Mouse (Mus musculus): ENCODE results near the gene Col5a3. TPM values are rescaled to one million over a fixed set of nuclear protein-coding genes. Genes with fewer than 3 reads are reported as not detected.
A peak's percentile ranks its signal among the peaks of the same experiment; 100 is the strongest.

Col5a3 gene
- total RNA-seq, 2 experiments from 2014 or later, result 55.2 to 69.0 TPM

- intact Hi-C loops (cut with DNase I; ENCODE audit: low total_unique reads), result no loop called here
- DNase-seq, result peak; percentile 73
Observed at GRCm38 (mm10) chr9:20757087-20757955, 57.5 kb downstream of the Col5a3 start.

- intact Hi-C loops (cut with DNase I; ENCODE audit: low total_unique reads), result no loop called here
- DNase-seq, result no peak
Observed at GRCm38 (mm10) chr9:20756081-20756700, 58.7 kb downstream of the Col5a3 start.

GRCm38 (mm10) chr9:20754335-20754734, 60.5 kb downstream of the Col5a3 start:
- intact Hi-C loops (cut with DNase I; ENCODE audit: low total_unique reads), result no loop called here

GRCm38 (mm10) chr9:20751477-20752029, 63.3 kb downstream of the Col5a3 start:
- intact Hi-C loops (cut with DNase I; ENCODE audit: low total_unique reads), result no loop called here

More at GRCm38 (mm10) chr9:20754335-20754734, 60.5 kb downstream of the Col5a3 start:
- no peak for DNase-seq

DNA sequence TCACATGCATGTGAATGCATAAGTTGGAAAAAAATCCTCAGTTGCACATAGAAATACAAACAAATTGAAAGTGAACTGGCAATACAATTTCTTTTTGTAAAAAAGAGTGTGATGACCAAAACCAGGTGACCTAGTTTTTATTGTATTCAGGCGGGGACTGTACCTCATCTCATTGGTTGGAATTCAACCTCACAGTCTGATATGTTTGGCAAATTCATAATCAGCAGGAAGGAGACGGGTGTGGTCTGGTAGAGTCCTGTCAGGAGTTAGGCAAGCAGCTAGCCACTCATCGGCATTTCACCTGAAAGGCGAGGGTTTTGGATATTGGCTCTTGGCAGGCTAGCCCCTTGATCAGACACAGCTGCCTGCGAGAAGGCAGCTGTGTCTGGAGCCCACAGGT, 65.7 kb downstream of the Col5a3 start:
- no peak for DNase-seq
- intact Hi-C loops (cut with DNase I; ENCODE audit: low total_unique reads), result no loop called here

More at GRCm38 (mm10) chr9:20751477-20752029, 63.3 kb downstream of the Col5a3 start:
- no peak for DNase-seq

DNA sequence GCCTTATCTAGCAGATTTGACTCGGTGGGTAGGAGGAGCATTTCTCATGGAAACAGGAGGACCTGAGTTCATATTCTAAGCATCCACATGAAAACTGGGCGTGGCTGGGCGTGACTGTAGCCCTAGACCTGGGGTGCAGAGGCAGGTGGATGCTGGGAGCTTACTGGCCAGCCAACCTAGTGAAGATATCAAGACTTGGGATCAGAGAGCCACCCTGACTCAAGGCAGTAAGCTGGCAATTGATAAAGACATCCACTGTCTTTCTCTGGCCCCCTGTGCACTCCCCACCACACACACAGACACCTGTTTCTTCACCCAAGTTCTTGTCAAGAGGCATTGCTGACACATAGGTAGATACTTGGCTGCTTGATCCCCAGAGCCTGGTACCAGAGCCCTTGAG, 66.3 kb downstream of the Col5a3 start:
- intact Hi-C loops (cut with DNase I; ENCODE audit: low total_unique reads), result no loop called here
- DNase-seq, result no peak

DNA sequence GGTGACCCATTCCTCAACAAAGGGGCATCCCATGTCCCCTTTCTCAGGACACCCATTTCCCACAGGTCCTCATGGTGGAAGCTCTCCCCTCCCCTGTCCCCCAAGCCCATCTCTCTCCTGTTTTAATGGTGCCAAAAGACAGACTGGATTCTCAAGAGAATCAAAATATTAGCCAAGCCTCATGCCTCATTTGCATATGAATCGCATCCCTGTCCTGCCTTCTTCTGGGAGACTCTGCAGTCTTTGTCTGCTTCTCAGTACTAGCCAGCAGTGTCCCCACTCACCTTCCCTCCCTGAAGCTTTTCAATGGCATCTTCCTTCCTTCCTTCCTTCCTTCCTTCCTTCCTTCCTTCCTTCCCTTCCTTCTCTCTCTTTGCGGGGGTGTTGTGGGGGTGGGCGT, 67.2 kb downstream of the Col5a3 start:
- intact Hi-C loops (cut with DNase I; ENCODE audit: low total_unique reads), result no loop called here
- DNase-seq, result no peak

DNA sequence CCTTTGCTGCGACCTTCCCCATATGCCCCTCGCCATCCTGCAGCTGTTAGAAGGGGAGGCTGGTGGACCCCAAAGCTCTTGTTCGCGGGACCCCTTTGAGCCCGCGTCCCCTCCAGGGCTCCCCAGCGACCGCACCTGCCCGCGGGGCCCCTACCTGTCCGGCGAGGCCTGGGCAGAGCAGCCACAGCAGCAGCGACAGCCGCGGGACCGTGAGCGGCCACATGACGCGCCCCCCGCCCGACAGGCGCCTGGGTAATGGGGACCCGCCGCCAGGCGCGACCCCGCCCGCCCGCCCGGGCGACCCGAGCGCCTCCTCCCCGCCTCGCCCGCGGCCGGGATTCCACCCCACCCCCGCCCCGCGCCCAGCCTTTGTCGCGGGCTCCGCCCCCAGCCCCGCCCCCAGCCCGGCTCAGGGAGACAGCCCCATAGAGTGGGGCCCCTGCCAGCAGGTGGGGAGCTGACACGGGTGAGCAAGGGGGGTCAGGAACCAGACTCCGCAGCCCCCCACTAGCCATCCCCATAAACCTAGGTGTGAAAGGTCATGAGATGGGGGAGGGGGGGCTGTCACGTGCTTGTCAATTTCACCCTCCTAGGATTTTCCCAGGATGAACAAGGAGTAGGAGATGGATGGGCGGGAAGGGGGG, 68.7 kb downstream of the Col5a3 start, which contains the start of gene Olfm2:
Gene Olfm2, minus strand, starts transcription at position 333 of the 644 bp plus-strand sequence.
- no peak for DNase-seq
- intact Hi-C loops (cut with DNase I; ENCODE audit: low total_unique reads), result no loop called here

GRCm38 (mm10) chr9:20745129-20745966, 69.5 kb downstream of the Col5a3 start:
- intact Hi-C loops (cut with DNase I; ENCODE audit: low total_unique reads), result no loop called here
- DNase-seq, result no peak

DNA sequence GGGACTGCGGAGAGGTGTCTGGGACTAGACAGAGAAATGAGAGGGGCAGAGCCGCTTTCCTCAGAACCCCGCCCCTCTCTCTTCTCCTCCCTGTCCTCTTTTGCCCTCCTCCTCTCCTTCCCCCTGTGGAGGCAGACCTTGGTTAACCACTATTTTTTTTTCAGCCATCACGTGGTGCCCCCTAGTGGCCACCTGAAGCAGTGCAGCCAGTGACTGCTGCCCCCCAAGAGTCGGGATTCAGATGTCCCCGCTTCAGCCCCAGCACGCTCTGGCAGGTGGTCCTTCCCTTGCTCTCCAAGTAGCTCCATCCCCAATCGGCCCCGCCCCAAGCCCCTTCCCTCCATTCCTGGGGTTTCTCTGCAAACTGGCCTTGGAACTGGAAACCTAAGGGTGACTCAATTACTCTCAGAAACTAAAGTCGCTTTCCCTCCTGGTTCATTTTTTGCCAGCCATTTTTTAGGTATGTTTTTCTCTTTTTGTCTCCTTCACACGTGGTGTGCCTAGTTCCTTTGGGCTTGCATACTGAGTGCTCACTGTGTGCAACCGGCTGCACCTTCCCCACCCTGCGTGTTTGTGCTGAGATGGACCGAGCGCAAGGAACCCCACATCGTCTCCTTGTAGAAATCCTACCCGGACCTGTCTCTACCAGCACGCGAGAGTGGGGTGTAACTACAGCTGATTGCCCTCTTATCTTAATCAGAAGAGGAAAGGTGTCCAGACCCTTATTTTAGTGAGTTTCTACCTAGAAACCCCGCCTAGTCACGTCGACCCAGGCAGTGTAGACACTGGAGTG, 70.7 kb downstream of the Col5a3 start:
- intact Hi-C loops (cut with DNase I; ENCODE audit: low total_unique reads), result loop anchor here (2.0 to 5.0 kb wide), 2 partner anchors 58 to 85 kb away; no protein-coding TSS in a partner anchor
- DNase-seq, result peak; percentile 29

DNA sequence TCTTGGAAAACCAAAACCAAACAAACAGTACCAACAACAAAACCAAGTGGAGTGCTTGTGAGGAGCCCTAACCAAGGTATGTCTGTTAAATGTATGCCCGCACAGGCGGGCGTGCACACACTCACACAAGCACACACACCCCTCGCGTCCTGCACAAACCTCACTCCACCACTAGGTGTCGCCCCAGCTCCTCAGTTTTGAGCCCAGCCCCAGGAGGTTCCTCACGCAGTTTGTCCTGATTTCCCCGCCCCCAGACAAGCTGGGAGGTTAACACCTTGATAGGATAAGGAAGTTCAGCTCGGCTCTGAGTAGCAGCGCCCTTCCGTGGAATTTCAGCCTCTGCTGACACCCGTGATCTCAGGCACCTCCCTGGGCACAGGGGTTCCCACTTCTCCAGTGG, 74.5 kb downstream of the Col5a3 start:
- DNase-seq, result peak; percentile 79
- intact Hi-C loops (cut with DNase I; ENCODE audit: low total_unique reads), result loop anchor here (5.0 kb wide), 1 partner anchor 62 kb away; no protein-coding TSS in a partner anchor

DNA sequence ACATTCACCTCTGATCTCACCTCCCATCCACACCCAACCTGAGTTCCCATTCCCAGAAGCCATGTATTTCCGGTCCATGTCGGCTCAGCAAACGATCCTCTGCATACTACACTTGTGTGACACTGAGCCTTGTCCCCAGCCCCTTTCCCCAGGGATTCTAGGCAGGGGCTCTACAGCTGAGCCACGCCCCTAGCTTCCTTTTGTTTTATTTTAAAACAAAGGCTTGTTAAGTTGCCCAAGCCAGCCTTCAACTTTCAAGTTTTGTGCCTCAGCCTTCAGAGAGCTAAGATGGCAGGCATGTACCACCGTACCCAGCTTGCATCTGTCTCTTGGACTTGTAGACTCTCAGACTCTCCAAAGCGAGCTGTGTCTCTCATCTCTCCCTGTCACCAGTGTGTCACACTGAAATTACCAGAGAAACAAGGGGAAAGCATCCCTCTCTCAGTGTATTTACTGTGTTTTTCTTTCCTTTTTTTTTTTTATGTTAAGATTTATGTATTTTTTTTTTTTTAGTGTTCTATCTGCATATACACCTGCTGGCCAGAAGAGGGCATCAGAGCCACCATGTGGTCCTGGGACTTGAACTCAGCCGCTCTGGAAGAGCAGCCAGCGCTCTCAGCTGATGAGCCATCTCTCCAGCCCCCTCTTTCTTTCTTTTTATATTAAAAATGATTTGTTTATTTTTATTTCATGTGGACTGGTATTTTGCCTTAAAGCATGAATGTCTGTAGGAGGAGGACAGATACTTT, 76.4 kb downstream of the Col5a3 start:
- intact Hi-C loops (cut with DNase I; ENCODE audit: low total_unique reads), result no loop called here
- DNase-seq, result no peak

- intact Hi-C loops (cut with DNase I; ENCODE audit: low total_unique reads), result no loop called here
Observed at GRCm38 (mm10) chr9:20737227-20737626, 77.6 kb downstream of the Col5a3 start.

GRCm38 (mm10) chr9:20734692-20735091, 80.2 kb downstream of the Col5a3 start:
- DNase-seq, result no peak
- intact Hi-C loops (cut with DNase I; ENCODE audit: low total_unique reads), result no loop called here

More at GRCm38 (mm10) chr9:20737227-20737626, 77.6 kb downstream of the Col5a3 start:
- no peak for DNase-seq

DNA sequence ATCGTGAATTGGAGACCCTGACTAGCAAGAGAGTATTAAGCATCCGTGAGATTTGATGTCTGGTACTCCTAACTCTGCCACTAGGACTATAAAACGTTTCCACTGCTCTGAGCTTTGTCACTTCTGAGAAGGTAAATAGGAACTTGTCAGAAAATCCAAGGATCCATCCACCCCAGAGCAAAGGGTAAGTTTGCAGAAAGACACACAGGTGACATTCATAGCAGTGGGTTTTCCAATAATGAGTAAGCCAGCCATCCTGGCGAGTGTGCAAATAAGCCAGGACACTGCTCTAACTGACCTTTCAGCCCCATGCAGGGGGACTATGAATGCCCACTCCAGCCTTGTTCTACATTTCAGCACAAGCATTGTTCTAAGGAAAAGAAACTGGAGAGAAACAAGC, 83.1 kb downstream of the Col5a3 start:
- no peak for DNase-seq
- intact Hi-C loops (cut with DNase I; ENCODE audit: low total_unique reads), result no loop called here

DNA sequence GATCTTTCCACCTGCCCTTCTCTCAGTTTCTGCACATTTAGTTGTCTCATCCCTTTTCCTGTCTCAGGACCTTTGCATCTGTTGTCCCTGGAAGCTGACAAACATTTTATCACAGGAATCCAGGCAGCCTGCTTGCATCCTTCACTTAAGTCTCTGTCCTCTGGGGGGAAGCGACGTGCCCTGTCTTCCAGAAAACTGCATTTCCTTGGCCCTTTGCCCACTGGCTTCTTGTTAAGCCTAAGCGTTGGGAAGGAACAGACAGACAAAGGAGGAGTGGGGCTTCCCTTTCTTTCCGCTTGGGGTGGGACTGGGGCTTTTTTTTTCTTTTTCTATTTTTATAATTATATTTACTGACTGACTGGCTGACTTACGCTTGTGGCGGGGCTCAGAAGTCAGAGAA, 85.4 kb downstream of the Col5a3 start:
- DNase-seq, result no peak
- intact Hi-C loops (cut with DNase I; ENCODE audit: low total_unique reads), result loop anchor here (5.0 kb wide), 1 partner anchor 67 kb away; no protein-coding TSS in a partner anchor

GRCm38 (mm10) chr9:20727601-20728113, 87.2 kb downstream of the Col5a3 start:
- intact Hi-C loops (cut with DNase I; ENCODE audit: low total_unique reads), result loop anchor here (5.0 kb wide), 1 partner anchor 65 kb away; no protein-coding TSS in a partner anchor
- peak; percentile 65 for DNase-seq

Measured in gastrocnemius, postnatal 14 days (tissue).